Mouse (Mus musculus): ENCODE measurements around the gene Pml. TPM values are rescaled to one million over a fixed set of nuclear protein-coding genes. Genes with fewer than 3 reads are reported as not detected.

Gene Pml
- total RNA-seq, 2 experiments from 2014 or later: 8.5 to 9.8 TPM

DNA sequence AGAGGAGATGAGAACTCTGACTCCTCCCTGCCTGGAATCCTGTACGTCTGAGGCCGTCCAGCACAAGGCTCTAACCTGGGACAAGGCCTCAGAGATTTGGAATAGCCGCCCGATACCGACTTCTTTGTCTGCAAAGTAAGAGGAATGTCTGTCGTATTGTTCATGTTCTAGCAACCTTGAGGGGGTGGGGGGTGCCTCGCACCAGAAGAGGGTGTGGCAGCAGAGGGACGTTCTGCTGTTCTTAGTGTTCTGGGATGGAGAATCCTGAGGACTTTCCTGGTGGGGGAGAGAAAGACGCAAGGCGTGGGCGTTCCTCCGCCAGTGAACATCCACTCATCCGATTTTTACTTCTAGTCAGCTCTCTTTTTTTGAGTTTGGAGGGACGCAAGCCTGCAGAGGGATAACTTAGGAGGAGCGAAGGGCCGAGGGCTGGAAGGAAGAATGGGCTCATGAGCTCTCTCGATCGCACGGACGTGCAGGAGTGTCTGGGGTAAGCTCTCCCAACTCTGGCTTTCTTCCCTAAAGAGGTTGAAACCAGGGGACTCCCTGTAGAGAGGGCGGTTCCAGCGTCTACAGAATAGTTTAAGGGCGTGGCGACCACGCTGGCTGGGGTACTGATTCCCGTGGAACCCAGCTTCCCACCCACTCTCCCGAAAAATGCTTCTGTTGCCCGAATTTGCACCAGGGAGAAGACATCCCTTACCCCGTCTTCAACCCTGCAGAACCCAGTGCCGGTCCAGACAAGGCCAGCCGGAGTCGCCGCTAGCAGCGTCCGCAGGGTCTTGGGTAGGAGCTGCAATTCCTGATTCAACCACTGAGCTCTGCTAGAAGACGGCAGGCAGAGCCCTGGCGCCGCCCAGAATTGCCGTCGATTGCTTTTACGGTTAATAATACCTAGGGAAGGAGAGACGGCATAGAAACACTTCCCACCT, 45.8 kb downstream of the Pml start, which contains the start of the genes Islr and Islr2:
Gene Islr (minus strand): TSS at position 791 of the 932 bp plus-strand sequence.
Gene Islr2 (minus strand): TSS at position 804 of the 932 bp plus-strand sequence.
- DNase-seq (ENCODE audit: low spot score in 2 of 2): peak; percentile 64 to 65

DNA sequence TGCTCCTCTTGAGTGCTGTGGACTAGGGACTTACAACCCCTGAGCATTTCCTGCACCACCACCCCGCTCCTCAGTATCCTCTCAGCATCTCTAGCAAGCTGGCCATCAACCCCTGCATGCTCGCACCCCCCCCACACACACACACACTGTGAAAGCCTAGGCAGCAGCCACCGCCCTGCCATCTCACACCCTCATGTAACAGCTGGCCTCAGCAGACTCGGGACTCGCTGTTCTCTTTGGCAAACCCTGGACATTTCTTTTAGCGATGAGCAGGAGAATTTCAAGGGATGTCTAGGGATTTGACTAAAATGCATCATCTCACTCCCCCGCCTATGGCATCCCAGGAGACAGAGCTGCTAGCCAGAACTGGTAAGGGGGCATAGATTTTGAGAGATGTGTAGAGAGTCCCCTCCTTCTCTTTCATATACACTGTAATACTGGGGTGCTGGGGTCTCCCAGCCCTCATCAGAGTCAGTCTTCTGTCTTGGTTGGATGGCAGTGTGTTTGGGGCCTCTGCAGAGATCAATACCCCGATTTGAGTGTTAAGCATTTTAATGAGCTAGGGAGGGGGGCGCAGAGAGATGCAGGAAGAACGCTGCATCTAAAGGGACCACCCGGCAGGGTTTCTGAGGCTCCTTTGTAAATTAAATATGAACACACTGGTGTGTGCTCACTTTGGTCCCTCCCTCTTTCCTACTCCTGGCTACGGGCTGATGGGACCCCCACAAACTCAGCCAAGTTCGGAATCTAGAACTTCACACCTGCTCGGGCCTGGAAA, 46.7 kb downstream of the Pml start:
- peak; percentile 29 to 41 for DNase-seq (ENCODE audit: low spot score in 2 of 2)

DNA sequence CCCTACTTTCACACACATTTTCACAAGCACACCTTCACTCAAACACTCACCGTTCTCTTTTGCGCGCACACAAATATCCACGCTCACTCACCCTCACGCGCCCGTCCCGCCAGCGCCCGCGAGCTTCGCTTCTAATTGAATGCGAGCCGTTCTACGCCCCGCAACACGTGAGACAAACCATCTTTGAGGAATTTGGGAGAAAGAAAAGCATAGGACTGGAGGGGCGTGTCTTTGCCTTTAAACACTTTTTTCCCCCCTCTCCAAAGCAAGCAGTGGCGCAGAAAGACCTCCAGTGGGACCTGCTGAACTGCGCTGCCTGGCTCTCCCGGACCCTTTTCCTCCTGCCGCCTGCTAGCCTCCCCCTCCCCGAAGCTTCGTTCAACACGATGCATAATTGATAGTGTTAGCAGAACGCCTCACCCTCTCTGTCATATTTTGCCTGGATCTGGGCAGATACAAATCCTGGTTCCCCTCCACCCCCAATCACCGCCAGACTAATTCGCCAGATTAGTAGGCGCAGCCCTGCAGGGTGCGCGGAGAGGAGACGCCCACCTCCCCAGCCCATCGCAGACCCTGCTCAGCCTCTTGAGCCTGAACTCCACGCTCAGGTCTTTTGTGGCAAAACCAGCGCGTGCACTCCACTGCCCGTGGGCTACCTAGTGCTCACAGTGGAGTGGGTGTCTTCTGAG, 47.6 kb downstream of the Pml start:
- peak; percentile 47 to 69 for DNase-seq (ENCODE audit: low spot score in 2 of 2)

DNA sequence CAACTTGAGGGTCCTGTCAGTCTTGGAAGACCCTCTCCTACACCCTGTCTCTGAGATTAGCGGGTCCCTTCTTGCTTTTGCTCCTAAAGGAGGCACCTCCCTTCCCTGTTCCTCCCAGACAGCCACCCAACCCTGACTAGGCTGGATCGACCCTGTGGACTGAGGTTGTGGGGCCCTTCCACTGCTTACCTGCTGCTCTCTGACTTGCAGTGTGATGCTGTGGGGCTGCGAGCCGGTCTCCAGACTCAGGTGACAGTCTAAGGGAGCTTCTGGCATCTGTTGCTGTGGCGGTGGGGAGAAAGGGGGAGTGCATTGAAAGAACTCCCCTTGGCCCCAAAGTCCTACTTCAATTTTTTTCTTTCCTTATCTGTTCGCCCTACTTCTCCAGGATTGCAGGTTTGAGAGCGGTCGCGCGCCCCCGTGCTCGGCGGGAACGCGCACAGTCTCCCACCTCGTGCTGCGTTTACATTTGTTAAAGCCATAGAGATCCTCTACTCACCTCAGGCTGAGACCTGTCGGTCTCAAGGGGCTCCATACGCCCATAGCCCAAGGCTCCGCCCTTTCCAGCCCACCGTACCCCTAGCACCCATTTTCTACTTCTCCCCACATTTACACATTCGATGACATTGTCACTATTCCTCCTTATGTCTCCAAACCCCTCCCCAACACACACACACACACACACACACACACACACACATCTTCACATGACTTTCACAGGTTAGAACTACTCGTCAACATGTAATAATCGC, 48.3 kb downstream of the Pml start:
- DNase-seq (ENCODE audit: low spot score in 2 of 2): peak; percentile 37 to 49

DNA sequence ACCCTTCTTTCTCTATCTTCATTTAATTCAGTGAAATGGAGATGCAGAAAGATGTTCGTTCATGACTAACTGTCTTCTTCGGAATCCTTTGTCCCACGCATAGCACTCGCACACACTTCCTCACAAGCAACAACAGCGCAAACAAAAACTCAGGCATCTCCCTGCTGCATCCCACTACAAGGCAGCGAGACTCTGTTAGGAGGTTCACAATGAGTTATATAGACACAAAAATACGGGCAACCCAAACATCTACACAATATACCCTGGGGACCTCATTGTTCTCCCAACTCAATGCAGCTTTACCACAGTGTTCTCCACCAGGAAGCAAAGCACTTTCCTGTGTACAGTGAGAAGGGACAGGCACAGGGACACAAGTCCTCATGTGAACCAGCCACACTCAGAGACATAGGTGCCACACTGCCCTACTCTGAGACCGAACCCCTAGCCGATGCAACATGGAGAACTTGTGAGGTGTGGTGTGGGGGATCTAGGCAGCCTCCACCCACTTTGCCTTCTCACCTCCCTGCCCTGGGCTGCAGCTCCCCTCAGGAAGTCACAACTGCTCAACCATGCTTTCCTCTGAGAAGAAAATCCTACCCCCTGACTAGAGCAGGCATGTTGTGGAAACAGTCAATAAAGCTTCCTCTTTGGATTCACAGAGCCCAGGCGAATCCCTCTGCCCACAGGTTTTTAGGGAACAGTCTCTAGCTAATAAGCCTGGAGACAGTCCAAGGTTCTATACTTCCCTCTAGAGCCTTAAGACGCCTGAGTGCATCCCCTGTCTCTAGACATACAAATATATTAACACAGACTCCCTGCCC, 49.1 kb downstream of the Pml start:
- DNase-seq (ENCODE audit: low spot score in 2 of 2): peak in 1 of 2 experiments; percentile 21

DNA sequence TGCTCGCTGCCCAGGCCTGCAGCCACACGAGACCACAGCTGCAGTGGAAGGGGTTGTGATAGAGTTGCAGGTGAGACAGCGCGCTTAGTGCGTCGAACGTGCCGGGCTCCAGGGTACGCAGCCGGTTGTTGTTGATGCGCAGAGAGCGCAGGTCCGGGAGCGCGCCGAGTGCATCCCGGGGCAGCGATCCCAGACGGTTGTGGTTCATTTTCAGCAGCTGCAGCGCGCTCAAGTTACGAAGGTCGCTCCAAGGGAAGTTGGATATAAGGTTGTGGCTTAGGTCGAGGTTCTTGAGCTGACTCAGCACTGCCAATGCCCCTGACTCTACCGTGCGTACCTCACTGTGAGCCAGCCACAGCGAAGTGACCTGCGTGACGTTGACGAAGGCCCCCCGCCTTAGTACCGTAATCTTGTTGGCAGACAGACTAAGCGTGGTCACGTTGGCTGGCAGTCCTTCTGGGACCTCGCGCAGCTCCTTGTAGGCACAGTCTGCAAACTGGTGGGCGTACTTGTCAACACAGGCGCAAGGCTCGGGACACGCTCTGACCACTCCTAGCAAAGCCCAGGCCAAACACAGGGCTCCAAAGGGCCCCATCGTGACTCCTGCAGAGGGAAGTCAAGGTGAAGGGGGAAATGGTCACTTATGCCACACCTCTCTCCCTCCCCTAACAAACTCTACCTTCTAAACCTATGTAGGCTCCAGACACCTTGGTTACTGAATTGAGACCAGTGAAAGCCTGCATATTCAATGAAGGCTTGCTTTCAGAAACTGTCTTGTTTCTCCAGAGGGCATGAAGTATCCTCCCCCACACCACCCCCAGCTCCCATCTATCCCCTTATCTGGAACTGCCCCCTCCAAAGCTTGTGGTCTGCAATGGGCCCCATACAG, 50.0 kb downstream of the Pml start:
- peak in 1 of 2 experiments; percentile 37 for DNase-seq (ENCODE audit: low spot score in 2 of 2)

DNA sequence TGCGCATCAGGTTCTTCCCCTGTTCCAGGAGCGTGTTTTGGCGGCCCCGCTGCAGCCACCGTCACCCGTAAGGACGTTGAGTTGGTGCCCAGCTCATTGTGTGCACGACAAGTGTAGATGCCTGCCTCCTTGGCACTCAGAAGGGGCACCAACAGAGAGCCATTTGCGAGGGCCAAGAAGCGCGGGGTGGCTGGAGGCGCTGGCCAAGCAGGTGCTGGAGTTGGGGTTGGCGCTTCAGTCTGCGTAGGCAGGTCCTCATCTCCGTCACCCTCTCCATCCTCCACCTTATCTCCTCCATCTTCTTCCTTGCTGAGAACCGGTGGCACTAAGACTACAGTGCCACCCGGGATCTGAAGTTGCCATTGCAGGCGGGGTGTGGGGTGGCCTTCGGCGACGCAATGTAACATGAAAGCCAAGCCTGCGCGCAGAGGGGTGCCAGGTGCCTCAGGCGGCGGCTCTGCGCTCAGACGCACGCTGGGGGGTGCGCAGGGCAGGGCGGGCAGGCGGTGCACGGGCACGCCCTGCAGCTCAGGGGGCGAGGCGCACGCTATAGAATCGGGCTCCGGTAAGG, 50.7 kb downstream of the Pml start:
- DNase-seq (ENCODE audit: low spot score in 2 of 2): peak; percentile 47 to 55

- peak; percentile 49 to 71 for DNase-seq (ENCODE audit: low spot score in 2 of 2)
Measured at GRCm38 (mm10) chr9:58197781-58198701, 51.5 kb downstream of the Pml start.

DNA sequence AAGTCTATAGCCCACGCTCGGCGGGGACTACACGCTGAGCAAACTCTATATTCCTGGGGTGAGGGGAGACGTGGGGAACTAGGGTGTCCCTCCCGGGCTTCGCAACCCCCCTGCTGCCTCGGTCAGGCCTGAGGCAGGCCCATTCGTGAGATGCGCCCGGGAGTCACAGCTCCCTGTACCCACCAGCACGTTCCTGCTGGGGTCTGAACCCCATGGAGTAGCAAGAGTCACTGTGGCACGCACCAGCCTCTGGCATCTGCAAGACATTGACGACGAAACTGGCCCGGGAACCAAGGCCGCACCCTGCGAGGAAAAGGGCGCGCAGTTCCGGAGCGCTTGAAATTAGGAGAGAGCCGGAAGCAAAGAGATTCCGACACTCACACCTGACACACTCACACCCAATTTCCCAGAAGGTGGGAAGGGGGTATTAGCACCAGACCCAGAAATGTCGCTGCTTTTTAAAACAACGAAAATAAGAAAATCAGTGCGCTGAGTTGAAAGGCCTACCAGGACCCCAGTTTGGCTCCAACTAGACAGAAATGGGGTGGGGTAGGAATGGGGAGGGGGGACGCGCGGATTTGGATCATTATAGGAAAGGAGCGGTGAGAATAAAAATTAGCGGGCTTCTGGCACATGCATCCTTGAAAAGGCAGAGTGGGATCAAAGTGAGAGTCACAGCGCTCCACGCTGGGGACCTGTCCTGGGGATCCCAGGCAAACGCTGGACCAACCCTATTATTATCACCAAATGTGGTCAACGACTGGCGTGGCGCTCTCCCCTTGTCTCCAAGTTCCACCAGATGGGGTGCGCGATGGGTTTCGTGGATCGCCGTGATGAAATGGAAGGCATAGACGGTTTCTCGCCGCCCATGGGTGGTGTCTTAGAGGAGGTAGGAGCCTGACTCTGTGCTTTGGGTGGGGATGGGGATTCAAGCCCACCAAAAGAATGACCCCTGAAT, 52.7 kb downstream of the Pml start:
- peak in 1 of 2 experiments; percentile 41 for DNase-seq (ENCODE audit: low spot score in 2 of 2)

DNA sequence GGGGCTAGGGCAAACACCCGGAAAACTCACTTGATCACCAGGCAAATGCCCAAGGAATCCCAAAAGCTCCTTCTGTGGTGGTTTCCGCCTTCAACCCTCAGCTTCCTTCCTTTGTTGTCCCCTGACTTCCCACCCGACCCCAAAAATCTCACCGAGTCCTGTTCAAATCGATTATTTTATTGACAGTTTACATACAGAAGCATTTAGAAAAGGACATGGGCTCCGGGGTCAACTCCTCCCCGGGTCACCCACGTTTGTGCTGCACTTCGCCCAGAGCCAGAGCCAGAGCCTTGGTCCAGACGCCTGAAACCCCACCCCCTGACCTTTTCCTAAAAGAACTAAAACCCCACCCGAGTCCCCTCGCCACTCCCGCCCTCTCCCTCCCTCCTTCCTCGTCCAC, 53.4 kb downstream of the Pml start:
- no peak for DNase-seq (ENCODE audit: low spot score in 2 of 2)

DNA sequence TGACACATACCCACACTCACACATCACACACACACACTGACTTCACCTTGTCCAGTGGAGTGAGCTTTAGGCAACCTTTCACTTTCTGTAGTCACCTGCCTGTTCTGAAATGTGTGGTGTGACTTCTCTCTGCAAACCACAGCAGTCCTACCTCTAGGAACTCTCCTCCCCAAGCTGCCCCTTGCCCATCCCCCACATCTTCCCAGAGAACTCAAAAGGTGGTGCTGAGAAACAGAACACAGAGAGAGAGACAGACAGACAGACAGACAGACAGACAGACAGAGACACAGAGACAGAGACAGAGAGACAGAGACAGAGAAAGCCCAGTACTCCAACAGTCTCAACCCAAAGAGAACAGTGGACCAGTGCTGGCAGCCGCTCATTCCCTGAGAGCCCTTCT, 53.9 kb downstream of the Pml start:
- no peak for DNase-seq (ENCODE audit: low spot score in 2 of 2)

DNA sequence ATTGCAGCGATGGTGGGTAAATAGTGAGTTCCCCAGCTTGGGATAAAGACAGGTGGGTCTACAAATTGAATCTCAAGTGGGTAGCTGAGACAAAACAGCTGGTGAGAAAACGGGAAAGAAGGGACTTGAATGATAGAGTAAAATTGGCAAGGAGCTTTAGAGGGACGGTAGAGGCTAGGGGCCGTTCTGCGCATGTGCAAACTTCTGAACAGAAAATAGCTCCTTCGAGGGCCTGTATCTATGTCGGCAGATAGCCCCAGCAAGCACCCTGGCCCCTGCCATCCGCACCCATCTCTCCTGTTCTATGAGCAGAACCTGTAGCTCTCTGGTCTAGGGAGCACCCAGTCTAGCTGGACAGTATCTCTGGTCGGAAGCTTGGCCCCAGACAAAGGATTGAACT, 55.4 kb downstream of the Pml start:
- no peak for DNase-seq (ENCODE audit: low spot score in 2 of 2)

GRCm38 (mm10) chr9:58184456-58184855, 65.1 kb downstream of the Pml start:
- no peak for DNase-seq (ENCODE audit: low spot score in 2 of 2)

GRCm38 (mm10) chr9:58179390-58179789, 70.2 kb downstream of the Pml start:
- DNase-seq (ENCODE audit: low spot score in 2 of 2): no peak

DNA sequence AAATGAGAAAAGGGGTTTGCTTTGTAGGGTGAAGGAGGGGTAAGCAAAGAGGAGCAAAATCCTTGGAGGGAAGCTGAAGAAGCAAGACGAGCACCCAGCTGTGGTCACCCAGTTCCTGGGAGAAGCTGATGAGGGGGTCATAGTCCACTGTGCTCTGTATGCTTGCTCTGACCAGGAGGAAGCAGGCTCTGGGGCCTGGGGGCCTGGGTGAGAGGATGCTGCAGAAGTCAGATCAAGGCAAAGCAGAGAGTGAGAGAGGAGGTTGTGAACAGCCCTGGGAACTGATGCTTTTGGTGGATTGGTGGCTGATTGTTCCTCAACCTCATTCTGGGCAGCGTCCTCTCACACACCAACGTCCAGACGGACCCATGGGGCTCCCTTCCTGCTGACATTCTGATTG, 72.4 kb downstream of the Pml start:
- DNase-seq (ENCODE audit: low spot score in 2 of 2): no peak
